Mouse (Mus musculus) embryonic stem cell, embryonic (primary cell): ENCODE data around the gene Kremen2.

Source experiments
- CTCF ChIA-PET, 4 experiments: fragments of 300-600 bp in 2 of 4; fragments of 350-600 bp in 2 of 4; sonication (Branson Sonifier 250); formaldehyde crosslinking; loops; one replicate each; lab custom pipeline; 2022; ENCODE audit warnings: inconsistent platforms in 2 of 4; lab: Charles Lee
- POLR2A ChIA-PET, 4 experiments: fragments of 300-600 bp in 2 of 4; fragments of 350-600 bp in 2 of 4; sonication (Branson Sonifier 250); formaldehyde crosslinking; loops; one replicate each; lab custom pipeline; 2022; ENCODE audit warnings: antibody characterized with exemption in 4 of 4, inconsistent platforms in 1 of 4; lab: Charles Lee

Gene Kremen2

DNA sequence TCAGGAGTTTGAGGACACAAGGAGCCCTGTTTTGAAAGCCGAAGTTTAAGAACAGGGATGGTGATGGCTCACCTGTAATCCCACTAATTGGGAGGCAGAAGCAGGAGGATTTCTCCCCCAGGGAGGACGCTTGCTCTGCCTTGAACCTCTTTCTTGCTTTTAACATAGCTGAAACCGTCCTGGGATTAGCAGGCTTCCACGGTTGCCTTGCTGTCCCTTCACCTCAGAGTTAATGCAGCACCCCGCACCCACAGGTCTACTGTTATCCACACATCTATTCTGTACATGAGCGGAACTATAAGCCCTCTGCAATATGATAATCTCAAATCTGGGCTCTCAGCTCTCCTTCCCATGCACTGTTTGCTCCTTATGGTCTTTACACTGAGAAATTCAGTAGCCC lies 28.0 kb upstream of the Kremen2 start:
- POLR2A ChIA-PET: interaction anchor here (0.6 to 16.9 kb wide), 22 partner anchors 10 to 174 kb away, joined by 3 to 205 read pairs (median 3); partner anchors contain the start of genes Prss32 (in 4 of the 4), Prss41 (in 4 of the 4), Flywch2 (in 2 of the 4) and Elob (in 1 of the 4)
- CTCF ChIA-PET: interaction anchor here (0.6 to 3.7 kb wide), 25 partner anchors 10 to 187 kb away, joined by 3 to 23 read pairs (median 4); partner anchors contain the start of genes Prss32 (in 4 of the 4), Prss41 (in 4 of the 4) and Prss33 (in 1 of the 4)

DNA sequence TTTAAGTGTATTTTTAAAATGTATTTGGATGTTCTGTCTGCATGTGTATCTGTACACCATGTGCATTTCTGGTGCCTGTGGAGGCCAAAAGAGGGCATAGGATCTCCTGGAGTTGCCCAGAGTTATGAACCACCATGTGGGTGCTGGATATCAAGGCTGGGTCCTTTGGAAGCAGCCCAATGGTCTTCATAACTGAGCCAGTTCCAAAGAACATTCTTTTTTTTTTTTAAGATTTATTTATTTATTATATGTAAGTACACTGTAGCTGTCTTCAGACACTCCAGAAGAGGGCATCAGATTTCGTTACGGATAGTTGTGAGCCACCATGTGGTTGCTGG lies 26.6 kb upstream of the Kremen2 start:
- CTCF ChIA-PET: interaction anchor here in 2 of 4 experiments (1.6 to 3.7 kb wide), 6 partner anchors 64 to 188 kb away, joined by 4 to 23 read pairs (median 8); partner anchors contain the start of genes Prss32 (in 2 of the 2), Prss41 (in 2 of the 2) and Prss33 (in 1 of the 2)

DNA sequence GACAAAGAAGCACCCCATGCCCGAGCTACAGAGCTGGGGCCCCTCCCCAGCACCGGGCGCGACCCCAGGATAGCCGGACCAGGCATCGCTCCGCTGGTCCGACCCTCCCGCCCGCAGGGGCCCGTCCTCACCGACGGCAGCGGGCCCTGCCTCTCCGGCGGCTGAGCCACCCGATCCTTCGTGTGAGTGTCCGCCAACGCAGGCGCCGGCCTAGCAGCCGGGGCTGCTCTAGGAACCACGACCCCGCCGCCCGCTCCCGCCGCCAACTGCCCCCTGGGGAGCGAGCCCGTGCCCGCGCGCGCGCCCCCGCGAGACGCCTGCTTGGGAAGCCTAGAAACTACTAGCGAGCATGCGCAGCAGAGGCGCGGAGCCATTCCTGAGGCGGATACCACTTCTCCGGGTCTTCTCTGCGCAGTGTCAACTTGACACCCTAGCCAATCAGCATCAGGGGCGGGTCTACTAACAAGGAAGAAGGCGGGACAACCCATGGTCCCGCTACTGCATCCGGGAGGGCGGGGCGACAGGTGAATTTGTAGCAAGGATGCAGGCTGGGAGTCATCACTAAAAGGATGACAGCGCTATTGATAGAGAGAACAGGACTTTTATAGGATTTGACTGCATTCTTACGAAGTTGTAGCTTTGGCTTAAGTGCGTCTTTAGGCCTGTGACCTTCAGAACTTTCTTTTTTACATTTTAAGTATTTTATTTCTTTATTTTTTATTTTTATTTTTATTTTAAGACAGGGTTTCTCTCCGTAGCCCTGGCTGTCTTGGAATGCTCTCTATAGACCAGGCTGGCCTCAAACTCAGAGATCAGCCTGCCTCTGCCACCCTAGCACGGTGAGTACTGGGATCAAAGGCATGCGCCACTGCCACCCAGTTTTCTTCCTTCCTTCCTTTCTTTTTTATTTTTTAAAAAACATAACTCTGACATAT lies 25.9 kb upstream of the Kremen2 start, which contains the start of gene Flywch1:
TSS of gene Flywch1 (minus strand) at position 319 of the 935 bp plus-strand sequence.
- POLR2A ChIA-PET: interaction anchor here in 3 of 4 experiments (0.8 to 16.9 kb wide), 11 partner anchors 14 to 58 kb away, joined by 3 to 205 read pairs (median 4); partner anchors contain the start of genes Elob (in 1 of the 3) and Flywch2 (in 1 of the 3)
- CTCF ChIA-PET: interaction anchor here in 3 of 4 experiments (0.5 to 3.7 kb wide), 4 partner anchors 23 to 75 kb away, joined by 3 to 23 read pairs (median 8); partner anchors contain the start of genes Prss32 (in 2 of the 3) and Prss41 (in 2 of the 3)

More for the DNA sequence above, 26.6 kb upstream of the Kremen2 start:
- POLR2A ChIA-PET: interaction anchor here in 3 of 4 experiments (0.8 to 16.9 kb wide), 8 partner anchors 10 to 78 kb away, joined by 3 to 205 read pairs (median 5); partner anchors contain the start of gene Elob (in 1 of the 3)

DNA sequence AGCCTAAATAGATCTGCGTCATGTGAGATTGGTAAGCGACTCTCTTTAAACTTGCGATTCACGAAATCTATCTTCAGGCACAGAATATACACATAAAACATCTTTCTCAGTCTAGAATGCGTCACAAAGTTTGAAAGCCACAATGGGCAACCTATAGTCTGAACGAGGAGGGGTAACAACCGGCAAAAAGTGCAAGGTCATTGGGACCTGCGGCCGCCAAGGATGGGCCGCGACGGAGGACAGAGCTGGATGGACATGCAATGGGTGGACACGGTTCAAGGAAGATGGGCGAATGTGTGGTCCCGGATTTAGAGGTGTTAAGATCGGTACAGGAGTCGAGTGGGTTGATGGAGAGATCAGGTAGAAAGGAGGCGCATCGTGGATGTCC lies 25.3 kb upstream of the Kremen2 start:
- CTCF ChIA-PET: interaction anchor here in 2 of 4 experiments (0.5 to 2.0 kb wide), 3 partner anchors 22 to 76 kb away, joined by 3 to 13 read pairs (median 4); partner anchors contain the start of genes Prss32 (in 1 of the 2) and Prss41 (in 1 of the 2)
- POLR2A ChIA-PET: interaction anchor here in 3 of 4 experiments (0.6 to 16.9 kb wide), 16 partner anchors 12 to 553 kb away, joined by 3 to 205 read pairs (median 3); partner anchors contain the start of genes Flywch2 (in 1 of the 3), Prss32 (in 1 of the 3) and Prss41 (in 1 of the 3)

DNA sequence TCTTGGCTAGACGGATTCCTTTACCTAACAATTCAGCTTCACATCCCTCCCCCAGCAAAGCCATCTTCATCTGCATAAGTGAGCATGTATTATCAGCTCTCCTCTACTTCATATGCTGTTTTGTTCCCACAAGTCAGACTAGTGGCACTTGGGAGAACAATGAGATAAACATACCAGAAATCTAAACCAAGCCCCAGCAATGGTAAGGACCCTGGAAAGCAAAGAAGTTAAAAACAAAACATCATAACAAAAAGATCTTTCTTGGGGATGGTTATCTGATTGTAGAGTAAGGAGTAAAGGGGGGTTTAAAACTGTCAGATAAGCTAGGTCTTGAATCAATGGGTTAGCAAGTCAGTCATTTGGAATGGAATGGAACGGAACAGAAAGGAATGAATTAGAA lies 24.9 kb upstream of the Kremen2 start:
- ChIA-PET POLR2A (interaction anchor here in 3 of 4 experiments (0.6 to 16.9 kb wide), 17 partner anchors 9 to 554 kb away, joined by 3 to 205 read pairs (median 3); partner anchors contain the start of genes Flywch2 (in 1 of the 3), Prss32 (in 1 of the 3) and Prss41 (in 1 of the 3)), CTCF (interaction anchor here in 3 of 4 experiments (0.5 to 2.0 kb wide), 4 partner anchors 9 to 76 kb away, joined by 3 to 13 read pairs (median 4); partner anchors contain the start of genes Prss32 (in 1 of the 3) and Prss41 (in 1 of the 3))

DNA sequence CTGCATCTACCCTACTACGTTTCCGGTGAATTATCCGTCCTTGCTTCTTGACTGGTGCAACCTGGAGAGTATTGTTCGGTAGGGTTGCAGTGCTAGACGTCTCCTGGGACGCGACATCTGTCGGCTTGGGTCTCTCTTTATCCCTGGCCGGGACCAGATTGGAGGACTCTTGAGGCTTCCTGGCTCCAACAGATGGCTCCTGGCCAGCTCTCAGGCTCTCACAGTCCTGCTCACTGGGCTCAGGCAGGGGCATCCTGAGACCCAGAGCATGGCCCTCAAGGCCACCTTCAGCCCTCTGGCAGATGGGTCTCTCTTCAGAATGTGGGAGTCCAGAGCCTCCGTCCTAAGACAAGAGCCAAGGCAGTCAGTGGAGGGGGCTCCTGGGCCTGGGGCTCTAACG lies 17.3 kb upstream of the Kremen2 start:
- POLR2A ChIA-PET: interaction anchor here in 3 of 4 experiments (1.1 to 2.8 kb wide), 8 partner anchors 11 to 81 kb away, joined by 3 to 11 read pairs (median 4); partner anchors contain the start of genes Pkmyt1 (in 1 of the 3), Prss32 (in 1 of the 3) and Prss41 (in 1 of the 3)

DNA sequence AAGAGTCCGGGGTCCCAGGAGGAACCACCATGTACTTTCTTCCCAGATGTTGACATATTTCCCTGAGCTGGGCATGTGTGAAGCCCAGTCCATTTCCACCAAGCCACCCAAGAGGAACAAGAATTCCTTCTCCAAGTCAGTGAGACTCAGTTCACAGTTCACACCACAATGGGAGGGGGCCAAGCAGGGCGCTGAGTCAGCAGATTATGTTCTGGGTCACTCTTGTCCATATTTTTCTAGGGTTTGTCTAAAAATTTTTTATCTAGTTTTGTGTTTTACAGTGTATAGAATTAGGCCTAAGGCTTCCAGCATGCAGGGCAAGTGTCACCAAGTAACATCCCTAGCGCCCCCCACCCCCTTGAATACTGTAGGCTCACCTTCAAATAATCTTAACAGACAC lies 15.5 kb upstream of the Kremen2 start:
- ChIA-PET POLR2A (interaction anchor here (0.6 to 1.5 kb wide), 7 partner anchors 9 to 806 kb away, joined by 3 to 4 read pairs (median 3); partner anchors contain the start of genes Kremen2 (in 1 of the 4) and Srrm2 (in 1 of the 4)), CTCF (interaction anchor here (0.7 to 1.5 kb wide), 6 partner anchors 9 to 83 kb away, joined by 3 to 7 read pairs (median 4); partner anchors contain the start of genes Prss32 (in 2 of the 4) and Prss41 (in 1 of the 4))

More for the DNA sequence above, 17.3 kb upstream of the Kremen2 start:
- CTCF ChIA-PET: interaction anchor here in 3 of 4 experiments (0.6 to 2.3 kb wide), 7 partner anchors 14 to 488 kb away, joined by 3 to 11 read pairs (median 4); partner anchors contain the start of genes Ccnf (in 1 of the 3), Prss32 (in 1 of the 3) and Prss41 (in 1 of the 3)

DNA sequence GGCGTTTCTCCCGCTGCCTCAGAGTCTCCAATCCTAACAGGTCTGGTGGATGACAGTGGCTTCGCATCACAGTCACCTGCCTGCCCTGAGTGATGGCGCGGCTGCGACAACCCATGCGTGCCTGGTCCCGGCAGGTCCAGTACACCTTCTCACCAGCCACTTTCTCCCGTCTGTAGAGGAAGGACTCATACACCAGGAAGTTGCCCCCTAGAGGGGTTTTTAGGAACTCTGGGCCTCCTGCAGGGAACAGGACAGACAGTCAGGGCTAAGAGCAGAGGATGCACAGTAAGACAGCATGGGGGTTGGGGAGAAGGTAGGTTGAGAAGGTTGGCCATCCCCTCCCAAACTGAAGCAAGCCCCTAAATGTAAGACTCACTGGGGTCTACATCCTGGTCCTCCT lies 14.6 kb upstream of the Kremen2 start:
- ChIA-PET CTCF (no interaction called here), POLR2A (interaction anchor here in 1 of 4 experiments (1.9 to 2.0 kb wide), 2 partner anchors 18 to 31 kb away, joined by 7 to 9 read pairs; partner anchors contain the start of gene Srrm2)

DNA sequence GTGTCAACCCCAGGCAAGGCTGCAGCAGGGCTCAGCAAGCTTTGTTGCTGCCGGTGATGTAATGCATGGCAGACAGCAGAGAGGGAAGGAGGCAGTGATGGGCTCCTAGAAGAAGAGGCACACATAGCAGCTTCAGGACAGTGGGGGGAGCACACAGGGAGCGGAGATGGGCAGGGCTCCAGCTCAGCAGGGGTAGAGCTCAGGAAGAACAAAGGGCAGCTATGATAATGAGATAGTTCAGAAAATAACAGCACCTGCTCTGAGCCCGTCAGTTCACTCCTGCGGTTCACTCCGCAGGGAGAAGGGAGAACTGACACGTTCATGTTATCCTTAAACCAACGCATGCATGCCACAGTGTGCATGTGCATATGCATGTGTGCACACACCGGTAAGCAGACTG lies 13.2 kb upstream of the Kremen2 start:
- POLR2A ChIA-PET: interaction anchor here (0.5 to 3.2 kb wide), 28 partner anchors 9 to 909 kb away, joined by 3 to 20 read pairs (median 4); partner anchors contain the start of genes Paqr4 (in 2 of the 4), Elob (in 1 of the 4), Prss32 (in 1 of the 4) and Srrm2 (in 1 of the 4)
- CTCF ChIA-PET: interaction anchor here (0.5 to 2.4 kb wide), 21 partner anchors 8 to 160 kb away, joined by 3 to 13 read pairs (median 4); partner anchors contain the start of genes Kremen2 (in 2 of the 4), Prss32 (in 2 of the 4), Prss41 (in 2 of the 4) and Elob (in 1 of the 4)

DNA sequence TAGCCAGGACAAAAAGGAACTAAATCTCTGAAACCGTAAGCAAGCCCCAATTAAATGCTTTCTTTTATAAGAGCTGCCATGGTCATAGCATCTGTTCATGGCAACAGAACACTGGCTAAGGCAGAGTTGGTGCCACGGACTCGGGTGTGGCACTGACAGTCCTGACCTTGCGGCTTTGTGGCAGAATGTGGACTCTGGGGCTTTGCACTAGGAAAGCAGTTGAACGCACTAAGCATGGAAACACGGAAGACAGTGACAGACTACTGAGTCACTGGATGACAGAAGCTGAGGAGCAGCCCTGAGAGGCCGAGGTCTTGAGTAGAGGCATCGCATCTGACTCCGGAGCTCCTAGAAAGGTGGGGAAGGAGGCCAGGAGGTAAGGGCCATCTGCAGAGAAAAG lies 11.9 kb upstream of the Kremen2 start:
- ChIA-PET POLR2A (interaction anchor here in 3 of 4 experiments (0.7 to 3.2 kb wide), 13 partner anchors 8 to 69 kb away, joined by 3 to 20 read pairs (median 4); partner anchors contain the start of gene Flywch1 (in 1 of the 3)), CTCF (interaction anchor here in 3 of 4 experiments (0.7 to 2.4 kb wide), 6 partner anchors 9 to 93 kb away, joined by 3 to 12 read pairs (median 4); partner anchors contain the start of gene Kremen2 (in 2 of the 3))

DNA sequence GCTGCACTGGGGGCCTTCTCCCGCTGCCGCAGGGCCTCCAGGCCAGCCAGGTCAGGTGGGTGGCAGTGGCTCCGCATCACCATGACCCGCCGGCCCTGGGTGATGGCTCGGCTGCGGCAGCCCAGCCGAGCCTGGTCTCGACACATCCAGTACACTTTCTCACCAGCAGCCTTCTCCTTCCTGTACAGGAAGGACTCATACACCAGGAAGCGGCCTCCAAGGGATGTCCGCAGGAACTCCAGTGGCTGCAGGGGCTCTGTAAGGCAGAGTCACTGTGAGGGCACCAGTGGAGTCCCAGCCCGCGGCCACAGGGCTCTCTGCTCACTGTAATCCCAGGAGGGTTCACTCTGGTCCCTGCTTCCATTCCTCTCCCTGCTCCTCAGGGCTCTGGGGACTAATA lies 10.1 kb upstream of the Kremen2 start:
- ChIA-PET CTCF (interaction anchor here in 2 of 4 experiments (0.6 to 1.6 kb wide), 3 partner anchors 11 to 205 kb away, joined by 3 to 11 read pairs (median 5); no protein-coding TSS in a partner anchor), POLR2A (interaction anchor here in 1 of 4 experiments (0.6 to 0.7 kb wide), 3 partner anchors 32 to 701 kb away, joined by 3 to 5 read pairs (median 3); no protein-coding TSS in a partner anchor)

DNA sequence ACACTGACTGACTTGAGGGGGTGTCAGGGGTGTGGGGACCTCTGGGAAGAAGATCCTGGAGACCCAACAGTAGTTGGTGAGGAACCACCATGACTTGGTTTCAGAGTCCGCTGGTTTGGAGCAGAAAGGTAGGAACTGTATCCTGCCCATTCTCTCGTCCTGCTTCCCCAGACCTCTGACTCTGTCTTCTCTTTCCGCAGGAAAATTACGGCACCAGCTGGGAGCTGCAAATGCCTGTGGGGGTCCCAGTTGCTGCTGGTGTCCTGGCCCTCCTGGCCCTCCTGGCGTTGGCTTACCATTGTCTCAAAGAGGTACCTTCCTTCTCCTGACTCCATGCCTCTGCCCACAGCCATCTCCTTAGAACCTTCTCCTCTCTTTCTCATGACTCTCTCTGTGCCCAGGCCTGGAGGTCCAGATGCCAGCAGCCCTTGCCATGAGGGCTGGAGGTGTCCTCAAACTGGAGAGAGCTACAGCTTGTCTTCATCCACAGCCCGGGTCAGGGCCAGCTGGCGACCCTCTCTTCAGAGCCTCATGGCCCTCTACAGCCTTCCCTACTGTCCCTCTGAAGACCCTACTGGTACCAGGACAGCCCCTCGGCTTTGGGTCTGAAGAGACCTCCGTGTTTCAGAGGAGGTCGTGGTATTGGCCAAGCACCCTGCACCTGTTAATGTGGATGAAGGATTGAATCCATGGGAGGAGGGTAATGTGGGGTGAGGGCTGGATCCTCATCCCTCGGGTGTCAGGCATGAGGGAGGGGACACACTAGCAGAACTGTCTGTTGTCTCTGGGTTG lies 4.0 kb upstream of the Kremen2 start:
- CTCF ChIA-PET: interaction anchor here (0.7 to 4.6 kb wide), 47 partner anchors 8 to 211 kb away, joined by 3 to 48 read pairs (median 4); partner anchors contain the start of genes Prss32 (in 3 of the 4), Prss41 (in 3 of the 4), Paqr4 (in 2 of the 4) and Bicdl2 (in 1 of the 4)
- POLR2A ChIA-PET: interaction anchor here (0.6 to 15.7 kb wide), 21 partner anchors 8 to 97 kb away, joined by 3 to 197 read pairs (median 5); partner anchors contain the start of genes Pkmyt1 (in 2 of the 4), Prss32 (in 2 of the 4), Prss41 (in 2 of the 4) and 1520401A03Rik (in 1 of the 4)

DNA sequence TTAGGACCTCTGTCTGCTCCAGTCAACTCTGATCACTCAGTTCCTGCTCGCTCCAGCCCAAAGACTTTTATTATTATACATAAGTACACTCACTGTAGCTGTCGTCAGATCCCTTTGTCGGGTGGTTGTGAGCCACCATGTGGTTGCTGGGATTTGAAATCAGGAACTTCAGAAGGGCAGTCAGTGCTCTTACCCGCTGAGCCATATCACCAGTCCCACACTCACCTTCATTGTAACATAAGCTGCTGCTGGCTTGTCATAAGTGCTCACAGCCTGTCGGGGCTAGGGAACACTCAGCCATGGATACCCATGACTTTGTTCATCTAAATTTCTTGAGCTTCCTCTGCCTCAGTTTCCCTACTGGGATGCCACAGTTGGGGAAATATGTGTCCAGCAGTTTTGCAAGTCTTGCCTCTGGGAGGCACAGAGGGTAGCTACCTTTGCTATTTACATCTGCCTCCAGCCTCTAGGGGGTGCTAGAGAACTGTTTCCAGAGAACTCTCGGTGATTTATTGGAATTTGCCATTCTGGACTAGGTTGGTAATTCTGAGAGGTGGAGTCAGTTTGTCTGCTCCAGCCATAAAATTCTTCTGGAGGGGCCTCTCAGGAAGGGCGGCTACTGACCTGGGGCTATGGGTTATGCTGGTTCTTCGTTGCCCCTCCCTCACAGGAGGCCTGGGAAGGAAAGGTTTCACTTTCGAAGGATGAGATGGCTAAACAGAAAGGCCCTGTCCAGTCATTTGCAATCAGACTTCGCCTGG lies 3.2 kb upstream of the Kremen2 start:
- ChIA-PET CTCF (interaction anchor here (0.5 to 4.6 kb wide), 68 partner anchors 8 to 214 kb away, joined by 3 to 48 read pairs (median 4); partner anchors contain the start of genes Prss32 (in 3 of the 4), Prss41 (in 3 of the 4), Elob (in 2 of the 4) and Paqr4 (in 2 of the 4)), POLR2A (interaction anchor here (0.6 to 15.7 kb wide), 21 partner anchors 8 to 98 kb away, joined by 3 to 197 read pairs (median 4); partner anchors contain the start of genes Prss32 (in 3 of the 4), Prss41 (in 3 of the 4), Pkmyt1 (in 2 of the 4) and 1520401A03Rik (in 1 of the 4))

DNA sequence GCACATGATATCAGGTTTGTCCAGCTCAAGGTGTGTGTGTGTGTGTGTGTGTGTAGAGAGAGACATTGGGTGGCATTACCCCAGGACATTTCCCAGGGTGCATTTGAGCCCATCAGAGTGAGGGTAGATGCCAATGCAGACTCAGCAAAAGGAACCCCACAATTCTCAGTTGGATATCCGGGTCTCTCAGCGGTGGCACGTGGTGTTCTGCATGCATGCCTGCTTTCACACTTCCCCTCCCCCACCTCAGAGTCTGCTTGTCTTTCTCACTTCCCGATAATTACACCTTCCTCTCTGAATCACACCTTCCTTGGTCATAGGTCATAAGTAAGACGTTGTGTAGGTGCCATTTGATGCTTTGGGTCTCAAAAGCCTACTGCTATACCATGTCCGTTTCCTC lies 2.4 kb upstream of the Kremen2 start:
- ChIA-PET POLR2A (interaction anchor here in 3 of 4 experiments (1.1 to 15.7 kb wide), 6 partner anchors 10 to 25 kb away, joined by 3 to 197 read pairs (median 6); partner anchors contain the start of genes Pkmyt1 (in 2 of the 3) and 1520401A03Rik (in 1 of the 3)), CTCF (interaction anchor here in 3 of 4 experiments (0.7 to 4.6 kb wide), 12 partner anchors 8 to 96 kb away, joined by 3 to 48 read pairs (median 6); partner anchors contain the start of genes Prss32 (in 2 of the 3), Prss41 (in 2 of the 3) and Paqr4 (in 1 of the 3))
